Mouse (Mus musculus) c-Kit-positive CD71-positive TER-119-negative erythroid progenitor cells, embryonic 14.5 days (primary cell): ENCODE measurements around the gene Mrps10.
"Not testable (repeated sequence)": the region's sequence is repeated elsewhere in the genome, so short reads cannot be mapped to it uniquely, and the experiment has no call there.

ENCODE experiments used
- DNase-seq: peaks from one replicate; pipeline ENCODE4 v3.0.0-alpha.2; 2013; ENCODE audit warnings: low read depth

The Mrps10 gene

GRCm38 (mm10) chr17:47368401-47369086, at the start of gene Mrps10:
Gene Mrps10 (plus strand): TSS chr17:47368887.
- DNase-seq, result peak; percentile 86

GRCm38 (mm10) chr17:47318972-47319625, 49.6 kb upstream of the Mrps10 start:
- no peak for DNase-seq

- DNase-seq, result no peak
Observed at GRCm38 (mm10) chr17:47319761-47320160, 48.9 kb upstream of the Mrps10 start.

- DNase-seq, result no peak
Observed at GRCm38 (mm10) chr17:47322128-47322990, 46.3 kb upstream of the Mrps10 start.

DNA sequence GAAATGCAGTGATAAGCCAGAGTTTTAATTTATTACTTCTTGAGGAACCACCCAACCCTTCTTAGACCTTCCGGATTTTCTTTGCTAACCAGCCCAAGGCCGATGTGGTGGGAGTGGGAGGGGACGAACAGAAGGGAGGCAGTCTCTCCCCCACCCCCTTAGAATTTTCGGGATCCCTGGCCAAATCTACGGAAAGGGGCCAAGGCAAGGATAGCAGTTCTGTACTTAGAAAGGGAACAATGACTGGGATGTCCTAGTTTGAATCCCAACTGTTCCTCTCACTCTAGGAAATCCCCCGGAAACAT, 45.7 kb upstream of the Mrps10 start:
- no peak for DNase-seq

GRCm38 (mm10) chr17:47327559-47327958, 41.1 kb upstream of the Mrps10 start:
- no peak for DNase-seq

- no peak for DNase-seq
Observed at GRCm38 (mm10) chr17:47327969-47328368, 40.7 kb upstream of the Mrps10 start.

DNA sequence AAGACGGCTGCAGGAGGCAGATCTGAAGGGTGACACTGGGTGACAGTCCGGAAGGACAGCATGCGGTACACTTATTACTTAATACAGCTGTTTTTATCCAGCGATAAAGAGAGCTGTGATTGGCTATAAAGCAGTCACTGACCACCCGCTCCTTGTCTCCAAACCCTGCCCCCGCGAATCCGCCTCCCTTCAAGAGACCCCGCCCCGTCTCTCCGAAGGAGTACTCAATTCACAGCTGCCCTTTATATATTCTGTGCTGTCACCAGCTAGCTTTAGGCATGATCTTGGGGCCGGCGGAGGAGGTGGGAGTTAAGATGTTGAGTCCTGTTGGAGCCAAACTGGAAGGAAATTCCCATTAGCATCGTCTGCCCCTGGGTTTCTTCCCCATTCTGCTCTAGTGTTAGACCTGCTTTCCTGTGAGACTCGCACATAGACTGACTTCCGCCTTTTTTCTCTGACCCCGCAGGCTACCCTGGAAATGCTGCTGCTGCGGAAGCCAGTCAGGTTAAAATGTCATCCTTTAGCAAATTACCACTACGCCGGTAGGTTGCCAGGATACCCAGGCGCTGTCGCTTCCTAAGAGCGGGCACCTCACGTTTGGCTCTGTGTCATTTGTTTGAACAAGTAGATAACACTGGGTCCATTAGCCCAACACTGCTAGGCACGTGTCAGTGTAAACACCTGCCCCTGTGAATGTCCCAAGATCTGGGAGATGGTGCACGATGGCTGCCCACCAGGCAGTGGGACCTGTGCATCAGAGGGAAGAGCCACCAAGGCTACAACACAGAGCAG, 39.9 kb upstream of the Mrps10 start:
- no peak for DNase-seq

DNA sequence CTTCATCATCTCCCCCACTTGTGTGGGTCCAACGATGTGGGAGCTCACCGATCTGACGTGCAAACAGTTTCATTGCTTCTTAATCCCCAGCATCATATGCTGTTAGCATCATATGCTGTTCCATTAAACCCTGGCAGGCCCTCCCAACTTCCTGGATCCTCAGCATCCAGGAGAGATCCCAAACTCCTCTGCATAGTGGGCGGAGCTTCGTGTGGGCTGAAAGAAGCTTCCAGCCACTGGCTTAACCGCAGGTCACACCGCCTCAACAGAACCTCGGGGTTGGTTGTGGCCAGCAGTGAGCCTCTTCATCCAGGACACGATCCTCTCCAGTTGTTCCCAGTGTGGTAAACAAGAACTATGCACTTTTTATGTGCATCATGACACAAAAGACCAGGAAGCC, 38.1 kb upstream of the Mrps10 start:
- no peak for DNase-seq

DNA sequence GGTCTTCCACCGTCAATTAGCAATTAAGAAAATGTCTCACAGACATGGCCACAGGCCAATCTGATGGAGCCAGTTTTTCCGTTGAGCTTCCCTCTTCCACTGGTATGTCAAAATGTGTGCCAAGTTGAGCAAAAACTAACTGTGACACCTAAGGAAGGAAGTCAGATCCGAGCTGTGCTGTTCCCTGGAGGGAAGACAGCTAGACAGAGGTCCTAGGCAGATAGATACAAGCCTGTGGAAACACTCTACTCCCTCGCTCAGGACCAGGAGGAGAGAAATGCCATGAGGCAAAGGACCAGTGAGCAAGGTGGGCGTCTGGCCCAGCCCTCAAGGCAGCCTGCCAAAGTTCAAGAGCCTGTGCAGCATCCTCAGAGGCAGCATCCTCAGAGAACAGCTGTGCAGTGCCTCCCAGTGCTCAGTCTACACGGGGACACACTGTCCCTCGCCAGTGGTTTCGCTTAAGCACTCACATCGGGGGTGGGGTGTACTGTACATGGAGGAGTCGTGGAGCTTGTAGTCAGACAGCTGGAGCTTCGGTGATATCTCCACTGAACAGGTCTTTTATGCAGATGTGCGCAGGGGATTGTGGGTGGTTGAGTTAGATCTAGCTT, 36.6 kb upstream of the Mrps10 start:
- DNase-seq, result peak; percentile 31

DNA sequence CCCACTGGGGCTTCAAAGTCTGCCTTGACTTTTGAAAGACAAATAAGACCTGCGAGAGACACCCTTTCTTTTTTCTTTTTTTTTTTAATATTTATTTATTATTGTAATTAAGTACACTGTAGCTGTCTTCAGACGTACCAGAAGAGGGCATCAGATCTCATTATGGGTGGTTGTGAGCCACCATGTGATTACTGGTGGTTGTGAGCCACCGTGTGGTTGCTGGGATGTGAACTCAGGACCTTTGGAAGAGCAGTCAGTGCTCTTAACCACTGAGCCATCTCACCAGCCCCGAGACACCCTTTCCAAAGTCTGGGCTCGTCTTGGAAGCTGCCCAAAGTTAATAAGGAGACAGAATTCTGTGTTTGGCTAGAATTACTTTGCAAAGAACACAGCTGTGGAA, 36.0 kb upstream of the Mrps10 start:
- DNase-seq, result not testable (repeated sequence)

DNA sequence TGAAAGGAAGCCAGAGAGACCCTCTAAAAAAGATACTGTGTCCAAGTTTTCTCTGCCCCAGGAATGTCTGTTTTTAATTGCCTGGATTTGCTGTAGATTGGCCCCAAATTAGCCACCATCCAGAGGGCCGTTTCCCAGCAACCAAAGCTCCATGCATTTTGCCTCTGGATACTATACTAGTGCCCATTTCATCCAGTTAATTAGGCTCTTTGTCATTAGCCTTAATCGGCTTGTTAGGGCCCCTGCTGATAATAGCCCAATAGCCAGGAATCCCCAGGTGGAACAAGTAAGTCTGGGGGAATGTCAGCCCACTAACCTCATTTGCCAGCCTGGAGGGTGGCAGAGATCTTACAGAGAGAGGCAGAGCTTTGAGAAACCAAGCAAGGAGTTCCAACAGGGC, 35.3 kb upstream of the Mrps10 start:
- DNase-seq, result no peak

DNA sequence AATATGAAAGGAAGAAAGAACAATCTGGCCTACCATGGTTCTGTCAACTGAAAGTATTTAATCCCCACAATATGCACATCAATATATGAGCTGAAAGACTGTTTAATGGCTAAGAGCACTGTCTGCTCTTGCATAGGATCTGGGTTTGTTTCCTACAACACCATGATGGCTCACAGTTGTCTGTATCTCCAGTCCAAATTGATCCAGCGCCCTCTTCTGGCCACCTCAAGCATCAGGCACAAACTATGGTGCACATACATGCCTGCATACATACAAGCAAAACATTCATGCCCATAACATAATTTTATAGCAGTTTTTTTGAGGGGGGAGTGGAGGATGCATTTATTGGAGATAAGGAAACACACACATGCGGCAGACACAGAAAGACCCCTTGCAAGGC, 25.6 kb upstream of the Mrps10 start:
- no peak for DNase-seq

DNA sequence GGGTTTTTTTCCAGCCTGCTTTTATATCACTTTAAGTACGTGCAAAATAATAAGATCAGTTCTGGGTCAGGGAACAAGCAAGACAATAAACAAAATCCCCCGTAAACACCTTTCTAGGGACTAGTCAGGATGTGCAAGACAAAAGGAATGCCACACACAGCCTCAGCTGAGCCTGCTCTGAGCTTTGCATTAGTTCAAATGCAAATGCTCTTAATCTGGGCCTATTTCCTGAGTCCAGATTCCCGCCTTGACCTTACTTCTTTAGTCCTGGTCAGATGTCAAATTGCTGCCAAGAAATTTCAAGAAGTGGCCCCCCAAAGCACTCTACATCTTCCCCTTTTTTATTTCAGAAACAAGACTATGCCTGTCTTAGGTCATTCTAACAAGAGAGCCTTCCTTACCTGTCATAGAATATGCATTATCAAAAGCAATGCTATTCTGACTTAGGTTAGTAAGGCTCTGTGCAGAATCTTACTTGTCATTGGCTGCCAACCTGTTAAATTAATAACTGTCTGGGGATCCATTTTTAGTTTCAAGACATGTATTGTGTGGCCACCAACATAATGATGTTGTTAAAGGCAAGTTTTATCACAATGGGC, 18.9 kb upstream of the Mrps10 start:
- no peak for DNase-seq

- DNase-seq, result peak; percentile 44
Observed at GRCm38 (mm10) chr17:47359964-47360363, 8.7 kb upstream of the Mrps10 start.

- no peak for DNase-seq
Observed at GRCm38 (mm10) chr17:47361343-47361742, 7.3 kb upstream of the Mrps10 start.

GRCm38 (mm10) chr17:47369087-47369443, 378 bp downstream of the Mrps10 start:
- DNase-seq, result no peak

GRCm38 (mm10) chr17:47371451-47371850, 2.8 kb downstream of the Mrps10 start:
- DNase-seq, result peak; percentile 63

GRCm38 (mm10) chr17:47373991-47374390, 5.3 kb downstream of the Mrps10 start:
- DNase-seq, result no peak

DNA sequence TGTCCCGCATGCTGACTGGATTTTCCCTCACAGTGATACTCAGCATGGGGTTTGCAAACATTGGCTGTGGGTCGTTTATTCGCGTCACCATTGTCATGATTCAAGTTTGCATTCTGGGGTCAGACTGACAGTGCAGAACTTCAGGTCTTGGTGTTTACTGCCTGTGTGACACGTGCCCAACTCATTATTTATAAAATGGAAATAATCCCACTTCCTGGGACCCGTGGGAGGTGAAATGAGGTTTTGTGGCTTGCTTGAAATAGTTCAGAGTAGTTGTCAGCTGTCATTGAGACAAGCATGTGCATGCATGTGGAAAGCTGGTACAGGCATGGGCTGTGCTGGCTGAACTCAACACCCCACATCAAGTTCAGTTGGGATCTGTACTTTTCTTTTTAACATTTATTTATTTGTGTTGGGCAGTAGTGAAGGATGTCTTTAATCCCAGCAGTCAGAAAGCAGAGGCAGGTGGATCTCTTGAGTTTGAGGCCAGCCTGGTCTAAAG, 8.1 kb downstream of the Mrps10 start:
- no peak for DNase-seq

DNA sequence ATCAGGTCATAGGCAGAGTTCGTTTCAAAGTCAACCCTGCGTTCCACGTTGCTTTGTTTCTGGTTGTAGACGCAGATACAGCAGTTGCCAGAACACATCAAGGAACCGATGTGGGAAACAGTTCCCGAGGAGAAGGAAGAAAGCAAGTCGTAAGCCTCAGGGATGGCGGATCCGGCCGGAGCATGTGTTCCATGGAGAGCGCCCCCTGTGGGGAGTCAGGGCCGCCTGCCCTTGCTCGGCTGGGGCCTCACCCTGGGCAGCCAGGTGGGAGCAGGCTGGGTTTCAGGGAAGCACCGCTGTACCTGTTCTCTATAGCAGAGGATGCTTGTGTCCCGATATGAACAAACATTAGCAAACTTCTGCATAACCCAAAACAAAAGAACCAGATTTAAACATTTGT, 9.4 kb downstream of the Mrps10 start:
- no peak for DNase-seq
